Mouse (Mus musculus): ENCODE measurements around the gene Duox1. TPM values are rescaled to one million over a fixed set of nuclear protein-coding genes. Genes with fewer than 3 reads are reported as not detected.

Gene Duox1
- polyA plus RNA-seq, 1 experiment, result not detected

DNA sequence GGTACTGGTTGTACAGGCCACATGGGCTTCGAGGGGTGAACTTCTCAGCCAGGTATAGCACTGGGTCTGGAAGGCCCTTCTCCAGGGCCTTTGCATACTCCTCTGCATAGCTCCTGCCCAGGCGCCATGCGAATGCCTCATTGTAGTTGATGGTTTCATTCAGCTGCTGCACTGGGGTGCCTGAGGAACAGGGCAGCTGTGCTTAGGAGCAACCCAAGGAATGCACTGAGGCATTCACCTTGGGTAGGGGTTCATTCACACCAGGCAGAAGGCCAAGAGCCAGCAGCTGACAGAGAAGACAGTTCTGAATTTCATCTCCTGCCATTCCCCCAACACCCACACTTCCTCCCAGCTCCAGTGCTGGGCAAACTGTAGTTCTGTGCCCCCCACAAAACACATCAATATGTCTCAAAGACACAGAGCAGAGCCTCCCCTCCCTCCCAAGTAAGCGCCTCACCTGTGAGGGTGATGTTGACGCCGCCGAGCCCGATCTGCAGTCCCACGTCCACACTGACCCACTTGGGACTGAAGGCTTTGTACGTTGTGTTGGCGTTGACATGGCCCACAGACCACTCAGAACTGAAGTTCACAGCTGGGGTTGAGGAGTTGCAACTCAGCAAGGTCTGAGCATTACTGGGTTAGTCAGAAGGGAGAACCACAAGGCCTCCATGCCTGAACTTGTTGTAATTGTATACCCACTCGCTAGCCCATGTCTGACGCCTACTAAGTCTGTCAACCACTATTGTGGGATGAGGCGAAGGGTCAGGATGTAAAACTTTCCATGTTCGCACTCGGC is 10.2 kb upstream of the Duox1 start:
- WGBS, result 79% methylated on average over 16 of the region's 16 CpGs
- Histone ChIP-seq H3K4me3 (replicated peaks; ENCODE audit: control insufficient read depth, low read depth, low read length) (no peak overlapping the region), H3K4me1 (ENCODE audit: control insufficient read depth, insufficient read depth, low read length) (peaks cover 5% of the 10 kb centered on the region), H3K27ac (ENCODE audit: control insufficient read depth, insufficient read depth, low read depth, low read length, poor library complexity) (no peak overlapping the region)
- TF ChIP-seq CTCF (IDR thresholded peaks at IDR 0.05; ENCODE audit: control insufficient read depth, insufficient read depth, low read length) (no peak), POLR2A (IDR thresholded peaks at IDR 0.05; ENCODE audit: borderline replicate concordance, control insufficient read depth, low read depth, low read length) (no peak)

DNA sequence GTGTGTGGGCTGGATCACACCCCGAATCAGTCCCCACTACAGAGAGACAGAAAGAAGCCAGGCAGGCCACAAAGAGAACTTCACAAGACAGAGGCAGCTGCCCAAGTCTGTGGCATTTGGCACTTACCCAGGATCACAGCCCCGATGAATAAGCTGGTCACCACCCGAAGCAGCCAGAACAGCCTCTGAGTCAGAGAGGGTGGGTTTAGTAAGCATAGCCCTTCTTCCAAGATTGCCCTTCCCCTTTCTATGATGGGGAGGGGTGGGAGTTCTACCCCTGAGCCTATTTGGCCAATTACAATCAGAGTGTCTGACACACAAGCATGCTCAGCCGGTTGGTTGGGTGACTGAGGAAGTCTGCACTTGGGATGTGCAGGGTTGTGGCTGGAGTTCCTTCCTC is 9.3 kb upstream of the Duox1 start:
- TF ChIP-seq POLR2A (IDR thresholded peaks at IDR 0.05; ENCODE audit: borderline replicate concordance, control insufficient read depth, low read depth, low read length), result no peak
- no peak for TF ChIP-seq CTCF (IDR thresholded peaks at IDR 0.05; ENCODE audit: control insufficient read depth, insufficient read depth, low read length)
- H3K27ac ChIP-seq (ENCODE audit: control insufficient read depth, insufficient read depth, low read depth, low read length, poor library complexity), result no peak overlapping the region
- peaks cover 2% of the 10 kb centered on the region for H3K4me1 ChIP-seq (ENCODE audit: control insufficient read depth, insufficient read depth, low read length)
- no peak overlapping the region for H3K4me3 ChIP-seq (replicated peaks; ENCODE audit: control insufficient read depth, low read depth, low read length)
- WGBS, result 0% methylated on average over 4 of the region's 4 CpGs

DNA sequence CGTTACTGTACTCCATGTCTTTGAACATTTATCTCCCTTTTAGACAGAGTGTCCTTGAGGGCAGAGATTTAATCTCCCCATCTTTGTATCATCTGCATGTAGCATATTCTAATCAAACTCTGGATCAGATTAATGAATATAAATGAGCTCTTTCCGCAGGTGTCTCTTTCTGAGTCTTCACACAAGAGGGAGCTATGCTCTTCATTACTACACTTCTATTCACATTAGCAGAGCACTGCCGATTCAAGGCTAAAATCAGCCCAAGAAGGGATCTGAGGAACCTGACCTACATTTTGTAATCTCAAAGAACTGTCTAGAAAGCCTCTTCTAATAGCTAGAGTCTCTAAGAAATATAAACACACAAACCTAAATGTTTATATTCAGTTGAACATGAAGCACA is 5.8 kb upstream of the Duox1 start:
- no peak for TF ChIP-seq CTCF (IDR thresholded peaks at IDR 0.05; ENCODE audit: control insufficient read depth, insufficient read depth, low read length)
- no peak for TF ChIP-seq POLR2A (IDR thresholded peaks at IDR 0.05; ENCODE audit: borderline replicate concordance, control insufficient read depth, low read depth, low read length)
- no peaks in the 10 kb centered on the region for H3K4me1 ChIP-seq (ENCODE audit: control insufficient read depth, insufficient read depth, low read length)
- WGBS, result 33% methylated on average over 3 of the region's 3 CpGs
- H3K4me3 ChIP-seq (replicated peaks; ENCODE audit: control insufficient read depth, low read depth, low read length), result no peak overlapping the region
- H3K27ac ChIP-seq (ENCODE audit: control insufficient read depth, insufficient read depth, low read depth, low read length, poor library complexity), result no peak overlapping the region

- TF ChIP-seq POLR2A (IDR thresholded peaks at IDR 0.05; ENCODE audit: borderline replicate concordance, control insufficient read depth, low read depth, low read length) (no peak), CTCF (IDR thresholded peaks at IDR 0.05; ENCODE audit: control insufficient read depth, insufficient read depth, low read length) (no peak)
- Histone ChIP-seq H3K27ac (ENCODE audit: control insufficient read depth, insufficient read depth, low read depth, low read length, poor library complexity) (no peak overlapping the region), H3K4me3 (replicated peaks; ENCODE audit: control insufficient read depth, low read depth, low read length) (no peak overlapping the region), H3K4me1 (ENCODE audit: control insufficient read depth, insufficient read depth, low read length) (no peaks in the 10 kb centered on the region)
- 66% methylated on average over 2 of the region's 2 CpGs for WGBS
These were observed 3.9 kb upstream of the Duox1 start for GRCm38 (mm10) chr2:122311561-122311960.

GRCm38 (mm10) chr2:122312722-122313417 is 2.6 kb upstream of the Duox1 start:
- no peak overlapping the region for H3K4me3 ChIP-seq (replicated peaks; ENCODE audit: control insufficient read depth, low read depth, low read length)
- 4% methylated on average over 27 of the region's 27 CpGs for WGBS
- TF ChIP-seq POLR2A (IDR thresholded peaks at IDR 0.05; ENCODE audit: borderline replicate concordance, control insufficient read depth, low read depth, low read length), result no peak
- peak; percentile 74 for TF ChIP-seq CTCF (IDR thresholded peaks at IDR 0.05; ENCODE audit: control insufficient read depth, insufficient read depth, low read length)
- no peaks in the 10 kb centered on the region for H3K4me1 ChIP-seq (ENCODE audit: control insufficient read depth, insufficient read depth, low read length)
- H3K27ac ChIP-seq (ENCODE audit: control insufficient read depth, insufficient read depth, low read depth, low read length, poor library complexity), result no peak overlapping the region

- Histone ChIP-seq H3K4me3 (replicated peaks; ENCODE audit: control insufficient read depth, low read depth, low read length) (no peak within 1 kb of the TSS), H3K27ac (ENCODE audit: control insufficient read depth, insufficient read depth, low read depth, low read length, poor library complexity) (no peak within 1 kb of the TSS), H3K4me1 (ENCODE audit: control insufficient read depth, insufficient read depth, low read length) (no peaks in the 10 kb centered on the region)
- WGBS, result 10% methylated on average over 24 of the region's 24 CpGs
- TF ChIP-seq POLR2A (IDR thresholded peaks at IDR 0.05; ENCODE audit: borderline replicate concordance, control insufficient read depth, low read depth, low read length) (no peak), CTCF (IDR thresholded peaks at IDR 0.05; ENCODE audit: control insufficient read depth, insufficient read depth, low read length) (no peak)
These were observed 1.9 kb upstream of the Duox1 start, which contains the start of gene Duoxa1 for GRCm38 (mm10) chr2:122313536-122313935. TSS of gene Duoxa1 (minus strand) at chr2:122313730.

DNA sequence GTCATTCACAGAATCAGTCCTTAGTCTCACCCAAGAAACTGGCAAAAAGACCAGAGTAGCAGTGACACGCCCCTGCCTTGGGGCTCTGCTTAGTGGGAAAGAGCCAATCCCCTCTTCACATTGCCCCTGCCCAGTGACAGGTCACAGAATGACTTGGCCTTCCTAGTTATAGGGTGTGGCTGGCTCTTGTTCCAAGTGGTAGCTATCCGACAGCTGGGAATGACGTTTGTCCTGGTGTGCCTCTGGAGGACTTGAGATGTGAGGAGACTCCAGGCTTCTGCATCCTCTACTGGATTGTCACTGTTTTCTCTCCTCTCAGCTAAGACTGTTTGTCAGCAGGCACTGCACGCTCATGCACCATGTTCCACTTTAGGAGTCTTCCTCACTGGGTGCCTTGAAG is 1.9 kb downstream of the Duox1 start:
- WGBS, result 67% methylated on average over 4 of the region's 4 CpGs
- Histone ChIP-seq H3K4me1 (ENCODE audit: control insufficient read depth, insufficient read depth, low read length) (no peaks in the 10 kb centered on the region), H3K4me3 (replicated peaks; ENCODE audit: control insufficient read depth, low read depth, low read length) (no peak overlapping the region), H3K27ac (ENCODE audit: control insufficient read depth, insufficient read depth, low read depth, low read length, poor library complexity) (no peak overlapping the region)
- TF ChIP-seq POLR2A (IDR thresholded peaks at IDR 0.05; ENCODE audit: borderline replicate concordance, control insufficient read depth, low read depth, low read length), result no peak
- TF ChIP-seq CTCF (IDR thresholded peaks at IDR 0.05; ENCODE audit: control insufficient read depth, insufficient read depth, low read length), result no peak

- no peaks in the 10 kb centered on the region for H3K4me1 ChIP-seq (ENCODE audit: control insufficient read depth, insufficient read depth, low read length)
- TF ChIP-seq POLR2A (IDR thresholded peaks at IDR 0.05; ENCODE audit: borderline replicate concordance, control insufficient read depth, low read depth, low read length), result no peak
- TF ChIP-seq CTCF (IDR thresholded peaks at IDR 0.05; ENCODE audit: control insufficient read depth, insufficient read depth, low read length), result no peak
- H3K27ac ChIP-seq (ENCODE audit: control insufficient read depth, insufficient read depth, low read depth, low read length, poor library complexity), result no peak overlapping the region
- WGBS, result 59% methylated on average over 3 of the region's 3 CpGs
- H3K4me3 ChIP-seq (replicated peaks; ENCODE audit: control insufficient read depth, low read depth, low read length), result no peak overlapping the region
These were observed 8.5 kb downstream of the Duox1 start for GRCm38 (mm10) chr2:122323960-122324359.

Measured in bone marrow, adult 2 months (tissue).